Mouse (Mus musculus): ENCODE data around the gene Dlx3.

Gene Dlx3

DNA sequence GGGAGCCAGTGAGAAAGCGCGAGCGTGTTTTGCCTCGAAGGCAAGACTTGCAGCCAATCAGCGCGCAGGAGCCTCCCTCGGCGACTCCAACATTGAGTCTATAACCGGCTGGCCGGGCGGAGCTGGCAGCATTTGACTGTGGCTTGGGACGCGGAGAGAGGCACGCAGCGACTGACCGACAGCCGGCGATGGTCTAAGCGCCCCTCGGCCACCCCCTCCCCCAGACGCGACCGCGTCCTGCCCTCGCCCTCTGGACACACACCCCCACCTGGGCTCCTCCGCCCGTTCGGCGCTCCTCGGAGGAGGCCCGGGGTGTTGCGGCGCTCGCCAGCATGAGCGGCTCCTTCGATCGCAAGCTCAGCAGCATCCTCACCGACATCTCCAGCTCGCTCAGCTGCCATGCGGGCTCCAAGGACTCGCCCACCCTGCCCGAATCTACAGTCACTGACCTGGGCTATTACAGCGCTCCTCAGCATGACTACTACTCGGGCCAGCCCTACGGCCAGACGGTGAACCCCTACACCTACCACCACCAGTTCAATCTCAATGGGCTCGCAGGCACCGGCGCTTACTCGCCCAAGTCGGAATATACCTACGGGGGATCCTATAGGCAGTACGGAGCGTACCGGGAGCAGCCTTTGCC, at the start of gene Dlx3:
Gene Dlx3 (plus strand): TSS at position 130 of the 643 bp plus-strand sequence.
- DNase-seq: no peak

DNA sequence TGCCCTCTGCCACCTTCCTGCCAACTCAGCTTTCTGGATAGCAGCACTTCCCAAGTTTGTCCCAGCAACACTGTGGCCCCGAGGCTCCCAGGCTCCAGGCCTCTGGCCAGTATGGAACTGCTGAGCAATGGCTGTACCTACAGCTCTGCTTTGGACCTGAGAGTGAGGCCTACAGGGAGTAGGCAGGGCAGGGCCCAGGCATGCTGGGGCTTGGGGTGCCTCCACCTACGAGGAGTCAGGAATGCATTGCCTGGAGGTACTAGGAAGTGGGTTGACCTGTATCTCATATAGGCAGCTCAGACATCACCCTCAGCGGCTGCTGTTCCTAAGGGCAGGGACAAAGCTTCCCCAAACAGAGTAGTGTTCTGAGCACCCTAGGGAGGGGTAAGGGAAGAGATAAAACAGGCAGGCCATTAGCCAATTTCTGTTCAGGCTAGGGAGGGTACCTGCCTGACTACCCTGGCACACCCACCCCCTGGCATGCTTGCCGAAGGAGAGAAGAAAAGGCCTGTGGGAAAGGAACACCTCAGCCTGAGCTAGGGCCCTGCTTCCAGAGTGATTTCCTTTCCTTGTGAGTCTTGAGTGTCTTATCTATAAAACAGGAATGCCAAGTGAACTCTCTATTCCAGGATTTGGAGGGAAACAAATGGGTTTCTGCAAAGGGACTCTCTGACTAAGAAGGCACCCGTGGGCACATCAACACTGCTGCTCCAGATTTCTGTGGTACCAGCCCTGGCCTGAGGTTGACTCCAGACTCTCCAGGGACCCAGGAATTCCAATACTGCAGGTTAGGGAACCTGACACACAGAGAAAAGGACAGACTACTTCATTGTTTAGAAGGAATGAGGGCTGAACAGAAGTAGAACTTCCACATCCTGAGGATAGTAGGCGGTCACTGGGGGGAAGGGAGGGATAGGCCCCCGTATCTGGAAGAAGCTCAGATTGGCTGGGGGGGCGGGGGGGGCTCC, 49.5 kb upstream of the Dlx3 start:
- no peak for DNase-seq

DNA sequence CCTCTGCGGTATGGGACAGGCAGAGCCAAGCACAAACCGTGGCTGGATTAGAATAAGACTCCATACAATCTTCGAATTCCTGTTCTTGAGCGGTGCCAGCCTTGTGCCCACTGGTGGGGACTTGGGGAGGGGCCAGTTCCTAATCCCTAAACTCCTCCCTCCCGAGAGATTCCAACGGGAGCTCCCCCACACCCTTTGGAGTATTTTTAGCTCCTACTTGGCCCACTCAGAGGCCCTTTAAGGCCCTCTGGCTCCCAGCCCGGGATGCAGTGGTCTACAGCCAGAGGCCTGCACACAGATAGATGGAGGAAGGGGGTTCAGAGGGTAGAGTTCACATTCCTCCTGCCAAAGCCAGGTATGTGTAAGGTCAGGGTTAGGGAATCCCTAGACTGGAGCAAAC, 48.7 kb upstream of the Dlx3 start:
- DNase-seq: no peak

DNA sequence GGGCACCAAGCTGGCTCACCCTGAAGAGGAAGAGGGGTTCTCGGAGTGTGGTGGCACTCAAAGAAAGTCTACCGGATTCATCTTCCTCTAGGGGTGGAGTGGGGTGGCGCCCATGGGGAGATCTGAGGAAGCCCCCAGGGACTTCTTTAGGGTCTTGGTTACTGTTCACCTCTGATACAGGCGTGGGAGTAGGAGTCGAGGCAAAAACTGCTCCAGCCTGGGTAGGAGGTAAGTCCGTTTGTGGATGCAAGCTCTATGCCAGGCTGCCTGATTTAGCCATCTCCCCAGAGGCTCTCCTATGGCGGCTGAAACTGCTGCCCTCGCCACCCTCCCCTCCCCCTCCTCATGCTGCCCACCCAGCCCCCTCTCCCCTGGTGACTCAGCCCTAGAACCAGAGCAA, 47.8 kb upstream of the Dlx3 start:
- no peak for DNase-seq

DNA sequence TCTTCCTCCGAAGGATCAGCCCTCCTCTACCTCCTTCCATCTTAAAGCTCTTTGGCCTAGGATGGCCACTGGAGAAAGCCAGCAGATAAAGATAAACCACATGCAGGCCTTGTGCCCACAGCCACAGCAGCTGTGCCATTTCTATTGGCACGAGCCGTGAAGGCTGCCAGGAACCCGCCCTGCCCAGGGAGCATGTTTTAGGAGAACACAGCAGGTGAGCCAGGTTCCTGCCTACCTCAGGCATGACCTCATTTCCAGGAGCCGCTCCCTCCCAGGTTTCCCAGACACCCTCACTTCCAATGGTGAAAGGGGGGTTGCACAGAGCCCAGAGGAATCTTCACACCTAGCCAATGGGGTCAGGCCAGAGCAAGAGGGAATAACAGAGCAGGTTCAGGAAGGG, 47.1 kb upstream of the Dlx3 start:
- DNase-seq: no peak

DNA sequence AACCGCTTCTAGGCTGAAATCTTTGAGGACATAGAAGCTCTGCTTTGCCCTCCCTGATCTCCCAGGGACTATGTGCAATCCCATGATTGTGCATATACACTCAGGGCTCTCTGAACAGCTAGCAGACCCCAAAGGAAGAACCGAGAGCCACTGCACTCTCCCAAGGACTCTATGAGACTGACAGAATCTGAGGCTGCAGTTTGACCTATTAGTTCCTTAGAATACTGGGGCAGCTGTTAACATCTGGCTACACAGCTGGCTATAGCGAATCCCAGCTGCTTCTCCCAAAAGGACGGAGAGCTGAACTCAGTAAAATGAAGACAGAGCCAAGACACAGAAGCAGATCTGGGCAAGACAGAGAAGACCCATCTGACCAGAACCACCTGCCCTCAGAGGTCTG, 46.1 kb upstream of the Dlx3 start:
- no peak for DNase-seq

DNA sequence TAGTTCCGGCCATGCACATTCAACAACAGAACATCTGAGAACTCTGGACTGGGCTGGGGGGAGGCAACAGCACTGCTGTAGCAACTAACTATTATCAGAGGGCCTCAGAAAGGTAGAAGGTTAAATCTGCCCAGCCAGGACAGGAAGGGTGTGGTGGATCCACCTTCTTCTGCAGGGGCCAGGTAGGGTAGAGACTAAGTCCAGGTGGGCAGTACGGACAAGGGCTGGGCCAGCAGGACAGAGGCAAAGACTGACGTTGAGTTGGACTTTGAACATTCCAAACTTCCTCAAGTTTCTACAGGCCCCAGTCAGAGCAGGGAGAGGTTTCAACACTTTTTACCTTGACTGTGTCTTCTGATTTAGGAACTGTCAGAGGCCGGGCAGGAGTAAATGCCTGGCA, 45.2 kb upstream of the Dlx3 start:
- no peak for DNase-seq

DNA sequence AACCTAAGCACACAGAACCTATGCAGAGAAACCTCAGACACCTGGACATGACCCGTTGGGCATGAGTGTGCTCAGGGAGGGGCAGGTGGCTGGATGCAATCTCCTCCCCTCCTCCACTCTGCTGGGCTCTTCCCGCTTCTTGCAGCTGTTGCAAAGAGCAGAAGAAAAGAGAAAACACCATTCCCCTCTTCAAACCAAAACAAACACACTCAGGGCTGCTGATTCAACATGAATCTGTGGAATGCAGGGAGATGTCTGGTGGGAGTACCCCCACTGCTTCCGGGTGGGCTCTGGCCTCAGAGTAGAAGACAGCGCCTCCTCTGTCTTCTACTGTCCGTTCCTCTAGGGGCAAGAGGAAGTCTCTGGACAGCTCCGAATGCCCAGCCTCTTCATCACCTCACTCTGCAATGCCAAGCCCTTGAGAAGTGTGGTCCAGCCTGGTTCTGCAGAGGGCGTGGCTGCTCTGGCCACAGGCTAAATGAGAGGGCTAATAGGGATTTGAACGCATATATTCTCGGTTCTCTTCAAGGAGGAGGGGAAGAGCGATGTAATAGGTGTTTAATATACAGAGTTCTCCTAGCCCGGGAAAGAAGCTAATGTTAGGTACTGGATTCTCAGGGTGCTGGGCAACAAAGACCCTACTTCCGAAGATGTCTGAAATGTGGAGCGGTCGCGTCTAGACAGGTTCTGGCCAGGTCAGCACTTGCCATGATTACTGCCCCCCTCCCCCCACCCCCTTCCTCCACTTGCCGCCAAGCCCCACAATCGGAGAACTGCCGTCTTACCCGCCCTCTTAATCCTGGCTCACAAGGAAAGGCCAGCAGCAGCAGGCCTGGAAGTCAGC, 44.5 kb upstream of the Dlx3 start:
- DNase-seq: no peak

DNA sequence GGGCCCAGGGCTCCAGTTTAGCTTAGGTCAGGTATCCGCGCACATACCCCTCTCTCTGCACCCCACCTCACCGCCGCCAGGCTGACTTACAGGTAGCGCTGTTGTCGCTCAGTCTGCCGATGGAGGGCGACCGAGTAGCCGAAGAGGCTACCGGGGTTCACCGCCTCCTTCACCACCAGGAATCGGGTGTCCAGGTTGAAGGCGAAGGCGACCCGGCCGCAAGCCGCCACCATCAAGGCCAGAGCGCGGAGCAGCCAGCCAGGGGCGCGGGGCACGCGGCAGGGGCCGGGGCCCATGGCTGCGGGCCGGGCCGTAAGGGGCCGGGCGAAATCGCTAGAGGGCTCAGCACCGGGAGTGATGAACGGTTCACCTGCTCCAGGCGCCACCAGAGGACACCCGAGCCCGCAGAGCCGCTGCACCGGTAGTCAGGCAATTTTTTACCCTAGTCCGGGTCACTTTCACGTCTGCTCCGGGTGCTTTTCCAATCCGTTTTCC, 43.8 kb upstream of the Dlx3 start:
- peak; percentile 68 to 71 for DNase-seq

DNA sequence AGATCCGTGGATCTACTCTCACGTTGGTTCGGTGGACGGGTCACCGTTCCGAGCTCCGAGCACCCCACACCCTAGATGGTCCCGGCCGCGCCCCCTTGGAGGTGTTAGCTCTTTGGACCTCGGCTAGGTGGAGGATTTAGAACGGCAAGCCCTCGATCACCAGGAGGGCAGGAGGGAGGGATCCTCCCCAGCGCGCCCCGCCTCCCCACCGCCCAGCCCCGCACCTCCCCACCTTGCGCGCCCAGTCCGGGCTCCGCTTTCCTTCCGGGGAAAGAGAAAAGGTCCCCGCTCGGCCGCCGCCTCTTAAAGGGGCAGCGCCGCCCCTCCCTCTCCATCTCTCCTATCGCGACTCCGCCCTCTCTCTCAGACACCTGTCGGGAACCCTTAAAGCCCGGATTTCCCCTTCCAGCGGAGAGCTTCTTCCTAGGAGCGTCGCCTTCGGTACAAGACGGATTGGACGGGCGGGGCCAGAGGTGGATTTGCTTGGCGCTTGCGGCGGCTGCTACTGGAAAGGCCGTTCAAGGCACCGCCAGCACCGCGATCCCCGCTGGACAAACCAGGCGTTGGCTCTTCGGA, 43.3 kb upstream of the Dlx3 start, which contains the start of gene Itga3:
Gene Itga3 (minus strand): TSS at position 266 of the 576 bp plus-strand sequence.
- peak; percentile 54 to 58 for DNase-seq

DNA sequence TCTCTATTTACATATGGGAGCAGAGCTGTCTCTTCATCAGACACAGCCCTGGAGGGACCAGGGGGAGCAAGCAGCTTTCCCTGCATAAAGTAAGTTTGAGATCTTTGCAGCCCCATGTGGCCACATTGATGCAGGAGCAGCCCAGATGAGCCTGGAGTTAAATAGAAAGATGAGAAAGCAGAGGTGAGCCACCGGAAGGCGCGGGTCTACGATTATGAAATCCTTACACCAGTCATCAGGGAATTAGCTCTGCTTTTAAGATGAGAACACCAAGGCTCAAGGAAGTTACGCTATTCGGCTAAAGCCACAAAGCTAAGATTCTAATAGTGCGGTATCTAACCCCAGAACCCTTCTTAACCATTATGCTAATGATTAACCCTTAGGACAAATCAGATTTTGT, 42.0 kb upstream of the Dlx3 start:
- no peak for DNase-seq

DNA sequence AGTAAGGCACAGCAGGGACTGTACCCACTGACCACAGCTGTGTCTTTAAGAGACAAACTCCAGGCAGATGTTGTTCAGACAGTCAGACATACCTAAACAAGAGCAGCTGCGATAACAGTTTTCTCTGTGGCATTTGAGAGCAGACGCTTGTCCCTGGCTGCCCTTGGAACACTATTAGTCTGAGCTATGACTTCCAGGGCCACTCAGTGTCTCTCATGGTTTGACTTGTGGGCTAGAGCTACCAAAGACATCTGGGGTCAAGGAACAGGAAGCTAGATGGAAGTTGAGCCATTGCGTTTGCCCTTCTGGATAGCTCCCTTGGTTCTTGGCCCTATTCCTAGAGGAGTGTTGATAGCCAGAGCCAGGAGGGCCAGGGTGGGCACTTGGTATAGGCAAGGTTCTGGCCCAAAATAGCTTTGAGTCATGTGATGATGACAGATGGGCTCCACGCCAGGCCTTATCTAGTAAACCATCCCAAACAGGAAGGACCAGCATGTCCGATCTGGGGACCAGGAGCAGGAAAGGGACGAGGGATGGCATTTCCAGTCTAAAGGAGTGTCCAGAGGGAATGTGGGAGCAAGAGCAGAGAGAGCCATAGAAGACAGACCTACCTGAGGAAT, 40.6 kb upstream of the Dlx3 start:
- DNase-seq: no peak

DNA sequence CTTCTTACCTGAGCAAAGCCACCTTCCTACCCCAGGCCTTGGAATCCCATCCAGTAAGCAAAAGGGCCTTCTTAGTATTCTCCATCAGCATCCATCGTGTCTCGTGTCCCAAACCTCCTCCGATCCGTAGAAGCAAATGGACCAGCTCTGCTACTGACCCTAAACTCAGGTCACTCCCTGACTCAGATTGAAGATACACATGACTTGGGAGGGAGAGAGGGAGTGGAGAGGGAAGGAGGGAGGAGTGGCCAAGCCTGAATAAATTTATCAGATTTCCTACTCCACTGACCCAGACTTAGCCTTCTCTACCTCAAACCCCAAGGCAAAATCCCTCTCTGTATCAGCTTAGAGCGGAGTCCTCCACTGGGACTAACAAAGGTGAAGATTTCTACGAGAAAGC, 39.1 kb upstream of the Dlx3 start:
- DNase-seq: no peak

DNA sequence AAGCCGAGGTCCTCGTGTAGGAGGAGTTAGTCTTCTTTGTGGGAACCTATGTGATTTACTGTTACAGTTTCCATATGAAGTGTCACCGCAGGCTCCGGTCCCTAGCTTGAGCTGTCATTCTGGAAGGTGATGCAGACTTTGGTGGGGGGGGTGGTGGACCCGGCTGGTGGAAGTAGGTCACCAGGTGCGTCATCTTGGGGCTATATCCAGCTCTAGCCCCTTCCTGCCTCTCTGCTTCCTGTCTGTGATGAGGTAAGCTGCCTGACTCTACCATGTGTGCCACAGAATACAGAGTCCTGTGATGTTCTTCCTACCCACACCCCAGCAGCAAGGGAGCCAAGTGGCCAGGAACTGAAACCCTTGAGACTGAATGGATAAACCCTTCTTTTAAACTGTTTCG, 37.0 kb upstream of the Dlx3 start:
- peak; percentile 30 to 66 for DNase-seq

DNA sequence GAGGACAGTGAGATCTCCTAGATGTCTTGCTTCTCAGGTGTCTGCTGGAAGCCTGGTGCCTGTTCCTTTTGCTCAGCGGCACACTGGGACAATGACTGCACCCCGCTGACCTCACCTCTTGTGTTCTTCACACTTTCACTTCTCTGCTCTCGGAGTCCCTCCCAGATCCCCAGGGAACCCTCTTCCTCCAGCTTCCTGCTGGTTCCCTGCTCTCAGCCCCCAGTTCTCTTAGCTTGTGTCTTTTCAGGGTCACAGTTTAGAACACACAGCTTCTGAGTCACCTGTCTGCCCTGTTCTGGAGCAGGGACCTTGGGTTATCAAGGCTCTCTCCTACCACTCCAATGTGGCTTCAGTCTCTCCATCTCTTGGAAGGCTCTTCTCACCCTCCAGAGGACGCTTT, 35.7 kb upstream of the Dlx3 start:
- DNase-seq: no peak

DNA sequence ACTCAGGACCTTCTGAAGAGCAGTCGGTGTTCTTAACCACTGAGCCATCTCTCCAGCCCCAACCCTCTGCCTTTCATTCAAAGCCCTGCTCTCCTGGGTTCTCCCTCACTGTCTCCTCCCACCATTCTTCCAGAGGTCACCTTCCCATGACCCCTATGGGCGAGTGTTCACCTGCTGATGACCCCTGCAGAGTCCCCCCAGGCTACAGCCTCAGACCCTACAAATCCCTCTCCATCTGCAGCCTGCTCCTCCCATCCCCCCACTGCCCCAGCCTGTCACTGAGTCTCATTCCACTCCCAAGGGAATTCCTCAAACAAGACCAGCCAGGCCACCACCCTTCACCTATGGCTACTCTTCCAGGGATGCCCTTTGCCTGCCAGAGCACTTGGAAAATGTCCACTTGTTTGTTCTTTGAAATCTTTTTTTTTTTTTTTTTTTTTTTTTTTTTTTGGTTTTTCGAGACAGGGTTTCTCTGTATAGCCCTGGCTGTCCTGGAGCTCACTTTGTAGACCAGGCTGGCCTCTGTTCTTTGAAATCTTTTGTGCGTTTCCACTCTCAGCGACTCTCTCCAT, 35.0 kb upstream of the Dlx3 start:
- DNase-seq: no peak

DNA sequence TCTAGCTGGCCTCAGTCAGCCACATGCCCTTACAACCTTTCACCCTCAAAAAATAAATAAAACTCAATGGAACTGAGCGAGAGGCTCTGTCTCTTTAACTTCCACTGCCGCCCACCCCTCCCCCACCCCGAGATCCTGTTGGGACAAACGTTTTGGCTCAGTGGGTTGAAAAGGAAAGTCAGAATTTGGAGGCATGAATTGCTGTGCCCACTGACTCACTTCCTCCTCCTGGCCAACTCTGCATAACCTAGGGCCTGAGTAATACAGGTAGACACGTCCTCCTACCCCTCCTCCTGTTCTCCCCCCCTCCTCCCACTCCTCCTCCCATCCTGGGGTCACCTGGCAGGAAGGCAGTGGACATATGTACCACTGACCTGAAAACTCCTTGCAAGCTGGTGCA, 34.2 kb upstream of the Dlx3 start:
- no peak for DNase-seq

DNA sequence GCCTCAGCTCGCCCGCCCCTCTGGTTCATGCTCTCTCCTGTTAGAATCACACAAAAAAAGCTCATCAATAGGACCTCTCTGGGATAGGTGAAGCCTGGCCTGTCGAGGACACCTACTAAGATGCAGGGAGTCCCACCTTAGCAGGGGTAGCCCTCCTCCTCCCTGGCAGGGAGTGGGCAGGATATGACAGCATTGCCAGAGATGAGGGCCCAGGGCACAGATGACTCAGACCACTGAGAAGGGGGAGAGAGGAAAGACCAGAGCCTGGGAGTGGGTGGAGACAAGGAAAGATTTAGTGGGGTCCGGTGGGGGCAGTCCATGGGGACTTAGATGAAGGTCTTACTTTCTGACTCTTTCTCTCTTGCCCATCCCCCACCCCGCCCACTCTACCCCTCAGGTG, 33.7 kb upstream of the Dlx3 start:
- DNase-seq: no peak

DNA sequence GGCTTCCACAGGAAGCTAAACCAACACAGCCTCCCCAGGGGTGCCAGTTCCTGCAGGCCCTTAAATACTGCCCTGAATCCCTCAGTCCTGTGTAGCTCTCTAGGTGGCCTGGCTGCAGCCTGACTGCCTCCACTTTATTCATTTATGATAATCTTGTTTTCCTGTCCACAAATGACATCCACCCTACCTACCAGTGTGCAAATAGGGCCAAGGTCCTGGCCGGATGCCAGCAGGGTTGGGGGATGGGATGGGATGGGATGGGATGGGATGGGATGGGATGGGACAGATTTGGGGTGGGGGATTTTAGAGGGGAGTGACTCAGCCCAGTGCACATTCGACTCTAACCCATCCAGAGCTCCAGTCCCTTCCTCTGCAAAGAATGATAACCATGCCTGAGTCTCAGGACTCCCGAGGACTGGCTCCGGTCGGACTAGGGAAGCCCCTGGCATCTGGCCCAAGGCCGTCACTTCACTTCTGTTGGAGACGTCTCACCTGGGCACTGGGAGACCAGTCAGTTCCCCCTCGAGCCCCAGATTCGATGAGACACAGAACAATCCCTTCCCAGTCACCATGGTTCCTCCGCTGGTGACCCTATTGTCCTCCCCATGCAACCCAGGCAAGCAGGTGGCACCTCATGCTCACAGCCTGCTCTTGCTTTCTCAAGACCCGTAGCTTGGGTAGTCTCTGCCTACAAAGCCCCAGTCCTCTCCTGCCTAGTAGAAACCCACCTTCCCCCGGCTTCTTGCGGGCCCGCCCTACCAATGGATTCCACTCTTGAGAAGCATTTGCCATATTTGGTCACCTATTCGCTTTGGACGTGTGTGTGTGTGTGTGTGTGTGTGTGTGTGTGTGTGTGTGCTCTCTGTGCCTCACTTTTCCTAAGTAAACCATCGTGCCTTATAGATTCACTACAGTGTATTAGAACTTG, 32.4 kb upstream of the Dlx3 start:
- no peak for DNase-seq

DNA sequence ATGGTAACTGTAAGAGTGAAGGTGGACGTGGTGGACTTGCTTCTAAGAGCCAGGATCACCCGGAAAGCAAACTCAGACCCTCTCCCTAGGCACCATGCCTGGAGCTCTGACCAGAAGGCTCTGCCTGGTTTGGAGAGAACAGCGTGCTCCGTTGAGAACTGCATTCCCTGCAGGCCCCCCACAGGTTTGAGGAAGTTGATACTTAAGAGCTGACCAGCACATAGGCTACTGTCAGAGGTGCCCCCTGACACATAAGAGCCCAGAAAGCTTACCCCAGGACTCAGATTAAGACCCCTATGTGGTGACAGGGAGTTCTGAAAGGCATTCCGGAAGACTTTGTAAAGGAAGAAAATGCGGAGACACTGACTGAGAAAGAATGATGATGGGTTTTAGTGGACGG, 31.6 kb upstream of the Dlx3 start:
- no peak for DNase-seq
